25 mouse cellular contexts compared by ENCODE assay signal in the genomic region with DNA sequence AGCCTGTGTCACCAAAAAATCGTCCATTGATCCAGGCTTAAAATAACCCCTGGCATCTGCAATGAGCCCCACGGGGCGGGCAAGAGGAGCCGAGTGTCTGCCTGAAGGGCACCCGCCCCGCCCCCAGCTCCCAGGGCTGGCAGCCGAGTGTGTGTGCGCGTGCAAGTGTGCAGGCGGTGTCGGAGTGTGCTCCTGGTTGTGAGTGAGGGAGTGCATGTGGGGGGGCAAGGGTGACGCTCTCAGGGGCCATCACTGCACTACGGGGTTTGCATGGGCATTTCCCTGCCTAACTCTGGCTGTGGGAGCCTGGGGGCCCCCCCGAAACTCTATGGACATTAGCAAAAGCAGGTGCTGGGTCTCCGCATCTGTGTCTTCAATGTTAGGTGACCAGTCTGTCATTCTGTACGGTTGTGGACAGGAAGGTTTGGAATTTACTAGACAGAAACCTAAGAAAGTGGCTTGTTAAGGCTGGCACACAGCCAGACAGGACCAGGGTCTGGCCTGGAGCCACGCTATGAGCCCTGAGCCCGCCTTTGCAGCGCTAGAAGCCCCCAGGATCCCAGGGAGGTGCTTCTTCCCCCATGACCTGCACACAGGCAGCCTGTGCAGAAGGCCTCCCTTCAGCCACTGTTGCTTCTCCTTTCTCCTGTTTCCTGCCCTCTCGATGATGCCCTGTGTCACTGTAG. TPM values are rescaled to one million over a fixed set of nuclear protein-coding genes. Genes with fewer than 3 reads are reported as not detected.
DNase-seq lines count a peak whose midpoint lies in the region; ATAC-seq and TF ChIP-seq lines count a peak whose summit lies in the region.
"Had no signal": no experiment of that assay in that cellular context is flagged by ENCODE, and none has a peak within 500 bp of the region (broad histone marks: within the 10 kb centered on the region; RNA-seq: fewer than 3 reads in every experiment).

No protein-coding gene starts in this region.

- no peak overlapping the region for H3K4me3 ChIP-seq in lung, embryonic 14.5 days (ENCODE audit: low read depth, low read length)
- H3K4me3 ChIP-seq in lung, postnatal 0 days (ENCODE audit: low read depth, low read length), result no peak overlapping the region
- H3K4me3 ChIP-seq in midbrain, embryonic 16.5 days (ENCODE audit: low read depth, low read length), result no peak overlapping the region
- H3K4me3 ChIP-seq: embryonic facial prominence, embryonic 12.5 days; erythroblast, embryonic 14.5 days; hindbrain, embryonic 10.5 days; limb, embryonic 13.5 days; midbrain, embryonic 12.5 days; neural tube, embryonic 12.5 days had no signal

- no peaks in the 10 kb centered on the region for H3K36me3 ChIP-seq in lung, embryonic 14.5 days (ENCODE audit: insufficient read depth)
- H3K36me3 ChIP-seq in lung, postnatal 0 days (ENCODE audit: insufficient read depth, low read length), result no peaks in the 10 kb centered on the region
- H3K36me3 ChIP-seq in midbrain, embryonic 16.5 days (ENCODE audit: control insufficient read depth, insufficient read depth, low read length), result no peaks in the 10 kb centered on the region
- H3K36me3 ChIP-seq: embryonic facial prominence, embryonic 12.5 days; hindbrain, embryonic 10.5 days; limb, embryonic 13.5 days; midbrain, embryonic 12.5 days; neural tube, embryonic 12.5 days had no signal

- no peak for TF ChIP-seq CTCF in lung, embryonic 14.5 days (IDR thresholded peaks at IDR 0.05; ENCODE audit: low read depth)
- no peak for TF ChIP-seq CTCF in lung, postnatal 0 days (IDR thresholded peaks at IDR 0.05)

- no peaks in the 10 kb centered on the region for H3K9me3 ChIP-seq in lung, embryonic 14.5 days (ENCODE audit: low read depth, low read length)
- H3K9me3 ChIP-seq in lung, postnatal 0 days (ENCODE audit: low read length), result no peaks in the 10 kb centered on the region
- no peaks in the 10 kb centered on the region for H3K9me3 ChIP-seq in midbrain, embryonic 16.5 days (replicated peaks; ENCODE audit: control insufficient read depth, low read length, poor library complexity, severe bottlenecking)
- H3K9me3 ChIP-seq: embryonic facial prominence, embryonic 12.5 days; hindbrain, embryonic 10.5 days; limb, embryonic 13.5 days; midbrain, embryonic 12.5 days; neural tube, embryonic 12.5 days had no signal

- peaks cover 67% of the 10 kb centered on the region for H3K27me3 ChIP-seq in lung, embryonic 14.5 days (ENCODE audit: insufficient read depth, low read length)
- peaks cover 46% of the 10 kb centered on the region for H3K27me3 ChIP-seq in lung, postnatal 0 days (replicated peaks; ENCODE audit: insufficient read depth, low read length)
- H3K27me3 ChIP-seq in midbrain, embryonic 16.5 days (ENCODE audit: control insufficient read depth, insufficient read depth, low read depth, low read length), result peaks cover 44% of the 10 kb centered on the region

- no peak for ATAC-seq in cerebellum, adult (ENCODE audit: insufficient number of reproducible peaks, low FRiP score, low TSS enrichment)
- no peak for ATAC-seq in lung, embryonic 14.5 days (ENCODE audit: insufficient read depth)
- ATAC-seq in lung, postnatal 0 days, result no peak
- no peak for ATAC-seq in midbrain, embryonic 16.5 days
- ATAC-seq: hindbrain, postnatal 0 days; intestine, postnatal 0 days had no signal

- no peak overlapping the region for H3K9ac ChIP-seq in lung, embryonic 14.5 days
- no peak overlapping the region for H3K9ac ChIP-seq in lung, postnatal 0 days (replicated peaks; ENCODE audit: low read depth)
- H3K9ac ChIP-seq in midbrain, embryonic 16.5 days (ENCODE audit: low read depth, low read length), result no peak overlapping the region
- H3K9ac ChIP-seq: embryonic facial prominence, embryonic 12.5 days; limb, embryonic 13.5 days; liver, embryonic 14.5 days; midbrain, embryonic 12.5 days; neural tube, embryonic 12.5 days had no signal

- H3K4me2 ChIP-seq in lung, embryonic 14.5 days, result no peak overlapping the region
- no peak overlapping the region for H3K4me2 ChIP-seq in lung, postnatal 0 days (replicated peaks; ENCODE audit: low read depth, low read length)
- no peak overlapping the region for H3K4me2 ChIP-seq in midbrain, embryonic 16.5 days (ENCODE audit: low read length)
- H3K4me2 ChIP-seq: embryonic facial prominence, embryonic 12.5 days; heart, embryonic 11.5 days; limb, embryonic 13.5 days; midbrain, embryonic 12.5 days; neural tube, embryonic 12.5 days had no signal

- WGBS in lung, embryonic 14.5 days, result 45% methylated on average over 20 of the region's 20 CpGs
- 44% methylated on average over 16 of the region's 20 CpGs for WGBS in lung, postnatal 0 days
- 43% methylated on average over 20 of the region's 20 CpGs for WGBS in midbrain, embryonic 16.5 days

- no peaks in the 10 kb centered on the region for H3K4me1 ChIP-seq in lung, embryonic 14.5 days (ENCODE audit: insufficient read depth)
- H3K4me1 ChIP-seq in lung, postnatal 0 days (ENCODE audit: insufficient read depth, low read depth, low read length), result peaks cover 3% of the 10 kb centered on the region; the same call in 1 of the 2 replicates
- peaks cover 20% of the 10 kb centered on the region for H3K4me1 ChIP-seq in midbrain, embryonic 16.5 days (ENCODE audit: control insufficient read depth, insufficient read depth, low read length)

- no peak overlapping the region for H3K27ac ChIP-seq in lung, embryonic 14.5 days (ENCODE audit: low read depth)
- no peak overlapping the region for H3K27ac ChIP-seq in lung, postnatal 0 days (ENCODE audit: low read length)
- H3K27ac ChIP-seq in midbrain, embryonic 16.5 days (ENCODE audit: low read length), result no peak overlapping the region
- H3K27ac ChIP-seq: embryonic facial prominence, embryonic 12.5 days; hindbrain, postnatal 0 days; kidney, postnatal 0 days; limb, embryonic 13.5 days; liver, embryonic 14.5 days; midbrain, embryonic 12.5 days; neural tube, embryonic 12.5 days had no signal

- intact Hi-C loops in gastrocnemius, postnatal 14 days (cut with DNase I; ENCODE audit: low total_unique reads), result no loop called here

- no peak for TF ChIP-seq EP300 in lung, postnatal 0 days (IDR thresholded peaks at IDR 0.05)

- peak; percentile 73 for DNase-seq in cerebellum, adult 11-12 months
- DNase-seq in gastrocnemius, postnatal 14 days, result peak; percentile 2
- no peak for DNase-seq in gastrocnemius, adult 18-20 months (ENCODE audit: low spot score)
- DNase-seq in lung, embryonic 14.5 days, result peak; percentile 21
- DNase-seq in lung, postnatal 0 days (ENCODE audit: low spot score), result no peak
- DNase-seq in adrenal gland, adult 8-10 months, result no peak
- DNase-seq: adrenal gland, postnatal 36 days; gastrocnemius, postnatal 25 days; thymus, postnatal 25 days had no signal

RNA-seq across cellular contexts. Expression of a gene that starts 3.7 kb away (rescaled TPM):
- under 1 TPM in 1 of 2 experiments, not detected in 1; 0.08 TPM for total RNA-seq in gastrocnemius, postnatal 14 days (2021)
- not detected for total RNA-seq in gastrocnemius, adult 18-20 months (2021)
- 0.20 and 0.45 TPM in 2 replicates for polyA plus RNA-seq in lung, embryonic 14.5 days (2014; fragmentation: Nextera tagmentation; extraction: Ambion mirVana)
- polyA plus RNA-seq in lung, postnatal 0 days (2015; fragmentation: Nextera tagmentation; extraction: Ambion mirVana), result 0.29 and 0.55 TPM in 2 replicates
- polyA plus RNA-seq in midbrain, embryonic 16.5 days (2015; fragmentation: Nextera tagmentation; extraction: Ambion mirVana), result 0.77 and 1.0 TPM in 2 replicates
- total RNA-seq in adrenal gland, adult 8-10 months (2022), result under 1 TPM in 3 of 4 experiments, not detected in 1; 0.14 to 0.24 (median 0.17) TPM
- total RNA-seq: gastrocnemius, postnatal 25 days; MEL had no signal
- polyA plus RNA-seq: intestine, postnatal 0 days had no signal

RNA-seq across cellular contexts. Expression of a gene that starts 7.9 kb away (rescaled TPM):
- total RNA-seq in gastrocnemius, postnatal 14 days (2021), result not detected
- not detected for total RNA-seq in gastrocnemius, adult 18-20 months (2021)
- 0.22 TPM in 1 of 2 replicates, not detected in the other for polyA plus RNA-seq in lung, embryonic 14.5 days (2014; fragmentation: Nextera tagmentation; extraction: Ambion mirVana)
- 0.07 and 0.49 TPM in 2 replicates for polyA plus RNA-seq in lung, postnatal 0 days (2015; fragmentation: Nextera tagmentation; extraction: Ambion mirVana)
- 0.14 TPM in 1 of 2 replicates, not detected in the other for polyA plus RNA-seq in midbrain, embryonic 16.5 days (2015; fragmentation: Nextera tagmentation; extraction: Ambion mirVana)
- total RNA-seq in adrenal gland, adult 8-10 months (2022), result under 1 TPM in 2 of 4 experiments, not detected in 2; 0.45 to 0.92 TPM
- total RNA-seq: gastrocnemius, postnatal 25 days had no signal
- polyA plus RNA-seq: intestine, postnatal 0 days; lung, embryonic 16.5 days; midbrain, embryonic 12.5 days had no signal

RNA-seq across cellular contexts. Expression of a gene that starts 28.3 kb away (rescaled TPM):
- total RNA-seq in gastrocnemius, postnatal 14 days (2021), result 1 to 10 TPM; 1.8 to 2.6 TPM
- total RNA-seq in gastrocnemius, adult 18-20 months (2021), result not detected
- polyA plus RNA-seq in lung, embryonic 14.5 days (2014; fragmentation: Nextera tagmentation; extraction: Ambion mirVana), result 86.9 and 88.1 TPM in 2 replicates
- polyA plus RNA-seq in lung, postnatal 0 days (2015; fragmentation: Nextera tagmentation; extraction: Ambion mirVana), result 3.9 and 4.3 TPM in 2 replicates
- 12.7 and 13.9 TPM in 2 replicates for polyA plus RNA-seq in midbrain, embryonic 16.5 days (2015; fragmentation: Nextera tagmentation; extraction: Ambion mirVana)
- 1 to 10 TPM in 3 of 4 experiments, under 1 TPM in 1; 0.87 to 3.8 (median 1.8) TPM for total RNA-seq in adrenal gland, adult 8-10 months (2022)

RNA-seq across cellular contexts. Expression of a gene that starts 35.9 kb away (rescaled TPM):
- not detected for total RNA-seq in gastrocnemius, postnatal 14 days (2021)
- not detected for total RNA-seq in gastrocnemius, adult 18-20 months (2021)
- not detected in 2 replicates for polyA plus RNA-seq in lung, embryonic 14.5 days (2014; fragmentation: Nextera tagmentation; extraction: Ambion mirVana)
- not detected in 2 replicates for polyA plus RNA-seq in lung, postnatal 0 days (2015; fragmentation: Nextera tagmentation; extraction: Ambion mirVana)
- polyA plus RNA-seq in midbrain, embryonic 16.5 days (2015; fragmentation: Nextera tagmentation; extraction: Ambion mirVana), result 21.0 and 21.7 TPM in 2 replicates
- total RNA-seq in adrenal gland, adult 8-10 months (2022), result under 1 TPM; 0.35 to 0.62 (median 0.39) TPM
- total RNA-seq: gastrocnemius, postnatal 25 days; megakaryocyte progenitor cell, adult 5-6 weeks; MEL had no signal
- polyA plus RNA-seq: embryonic facial prominence, embryonic 12.5 days; erythroblast, embryonic 14.5 days; heart, embryonic 11.5 days; intestine, postnatal 0 days; kidney, postnatal 0 days; limb, embryonic 13.5 days; lung, embryonic 16.5 days had no signal

RNA-seq across cellular contexts. Expression of a gene that starts 58.4 kb away (rescaled TPM):
- 1 to 10 TPM in 1 of 2 experiments, under 1 TPM in 1; 0.71 to 1.4 TPM for total RNA-seq in gastrocnemius, postnatal 14 days (2021)
- under 1 TPM; 0.32 to 0.55 TPM for total RNA-seq in gastrocnemius, adult 18-20 months (2021)
- 8.1 and 8.7 TPM in 2 replicates for polyA plus RNA-seq in lung, embryonic 14.5 days (2014; fragmentation: Nextera tagmentation; extraction: Ambion mirVana)
- 0.11 and 0.26 TPM in 2 replicates for polyA plus RNA-seq in lung, postnatal 0 days (2015; fragmentation: Nextera tagmentation; extraction: Ambion mirVana)
- polyA plus RNA-seq in midbrain, embryonic 16.5 days (2015; fragmentation: Nextera tagmentation; extraction: Ambion mirVana), result 406 and 437 TPM in 2 replicates
- 1 to 10 TPM; 3.0 to 6.9 (median 3.5) TPM for total RNA-seq in adrenal gland, adult 8-10 months (2022)
- total RNA-seq: MEL had no signal
- polyA plus RNA-seq: erythroblast, embryonic 14.5 days had no signal

Comparison
In these comparisons a context has a peak if more than half of its experiments do, and no peak if none do; other contexts are left out.
1. DNase-seq: peak in cerebellum, adult 11-12 months (single experiment), gastrocnemius, postnatal 14 days (single experiment) and lung, embryonic 14.5 days (single experiment); none in gastrocnemius, adult 18-20 months (single experiment), lung, postnatal 0 days (single experiment) and adrenal gland, adult 8-10 months (single experiment).